Mouse (Mus musculus) heart, embryonic 13.5 days (tissue): ENCODE results near the gene Nav3. TPM values are rescaled to one million over a fixed set of nuclear protein-coding genes. Genes with fewer than 3 reads are reported as not detected.
A peak's percentile ranks its signal among the peaks of the same experiment; 100 is the strongest.

Experiments used
- ATAC-seq: fragments of 200-750 bp; cut with Nextera tagmentation; 2 replicates; pipeline ENCODE4 v1.8.0; 2017; ENCODE audit warnings: moderate TSS enrichment; ENCODE audit not compliant: insufficient number of reproducible peaks, low FRiP score, low TSS enrichment; ENCODE audit errors: extremely low read depth
- H3K27ac ChIP-seq: fragments of 300-500 bp; sonication (generic); replicated peaks from 2 replicates; pipeline ENCODE4 v1.5.1; 2015; ENCODE audit warnings: moderate library complexity, mild to moderate bottlenecking, inconsistent platforms
- H3K27me3 ChIP-seq: fragments of 300-500 bp; sonication (generic); replicated peaks from 2 replicates; pipeline ENCODE4 v1.6.1; 2015; ENCODE audit warnings: mild to moderate bottlenecking, inconsistent platforms
- H3K36me3 ChIP-seq: fragments of 300-500 bp; sonication (generic); 2 replicates; pipeline ENCODE4 v1.6.1; 2015; ENCODE audit warnings: mild to moderate bottlenecking, inconsistent platforms
- H3K4me1 ChIP-seq: fragments of 300-500 bp; sonication (generic); 2 replicates; pipeline ENCODE4 v1.6.1; 2015; ENCODE audit warnings: inconsistent platforms
- H3K4me2 ChIP-seq: fragments of 300-500 bp; sonication (generic); 2 replicates; pipeline ENCODE4 v1.6.1; 2015; ENCODE audit warnings: inconsistent platforms, mild to moderate bottlenecking, moderate library complexity
- H3K4me3 ChIP-seq: fragments of 300-500 bp; sonication (generic); 2 replicates; pipeline ENCODE4 v1.5.1; 2015; ENCODE audit warnings: moderate library complexity, mild to moderate bottlenecking, inconsistent platforms
- H3K9ac ChIP-seq: fragments of 300-500 bp; sonication (generic); 2 replicates; pipeline ENCODE4 v1.6.1; 2015; ENCODE audit warnings: inconsistent platforms, mild to moderate bottlenecking, moderate library complexity
- H3K9me3 ChIP-seq: fragments of 300-500 bp; sonication (generic); 2 replicates; pipeline ENCODE4 v1.6.1; 2016; ENCODE audit warnings: inconsistent platforms
- WGBS: fragments of 180-500 bp; shearing (Covaris S2); methylation state at CpG from one replicate; pipeline ENCODE4 v1.1.7; 2015; ENCODE audit warnings: mixed read lengths; 5-methylcytosine and 5-hydroxymethylcytosine counted together
- polyA plus RNA-seq: library from polyadenylated mRNA; unstranded; fragments of >200 nt; fragmentation: Nextera tagmentation; extraction: Ambion mirVana; gene quantifications from 2 replicates; pipeline ENCODE4 v1.2.1, GENCODE M21; 2015

Gene Nav3
- polyA plus RNA-seq, 1 experiment from 2014 or later, result 1.8 TPM

DNA sequence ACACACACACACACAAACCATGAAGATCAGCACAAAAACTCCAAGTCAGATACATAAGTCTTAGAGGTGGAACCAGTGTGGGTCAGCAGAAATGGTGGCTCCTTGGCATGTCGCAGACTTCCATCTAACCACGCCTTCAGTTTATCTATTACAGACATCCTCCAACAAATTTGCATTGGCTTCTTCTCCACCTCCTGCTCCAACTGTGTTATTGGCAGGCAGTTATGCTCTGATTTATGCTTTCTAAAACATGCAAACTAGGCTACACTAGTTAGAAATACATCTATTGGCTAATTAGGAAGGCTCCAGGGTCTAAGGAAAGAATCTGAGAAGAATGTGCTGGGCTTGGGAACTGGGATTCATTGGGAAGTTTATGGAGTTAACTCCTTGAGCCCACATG is 75.2 kb downstream of the Nav3 start:
- Histone ChIP-seq H3K27ac (no peak overlapping the region), H3K9ac (no peak overlapping the region), H3K27me3 (no peaks in the 10 kb centered on the region), H3K36me3 (no peaks in the 10 kb centered on the region), H3K4me2 (no peak overlapping the region), H3K4me3 (no peak overlapping the region), H3K4me1 (no peaks in the 10 kb centered on the region), H3K9me3 (no peaks in the 10 kb centered on the region)
- no peak for ATAC-seq
- 84% methylated on average over 2 of the region's 2 CpGs for WGBS

DNA sequence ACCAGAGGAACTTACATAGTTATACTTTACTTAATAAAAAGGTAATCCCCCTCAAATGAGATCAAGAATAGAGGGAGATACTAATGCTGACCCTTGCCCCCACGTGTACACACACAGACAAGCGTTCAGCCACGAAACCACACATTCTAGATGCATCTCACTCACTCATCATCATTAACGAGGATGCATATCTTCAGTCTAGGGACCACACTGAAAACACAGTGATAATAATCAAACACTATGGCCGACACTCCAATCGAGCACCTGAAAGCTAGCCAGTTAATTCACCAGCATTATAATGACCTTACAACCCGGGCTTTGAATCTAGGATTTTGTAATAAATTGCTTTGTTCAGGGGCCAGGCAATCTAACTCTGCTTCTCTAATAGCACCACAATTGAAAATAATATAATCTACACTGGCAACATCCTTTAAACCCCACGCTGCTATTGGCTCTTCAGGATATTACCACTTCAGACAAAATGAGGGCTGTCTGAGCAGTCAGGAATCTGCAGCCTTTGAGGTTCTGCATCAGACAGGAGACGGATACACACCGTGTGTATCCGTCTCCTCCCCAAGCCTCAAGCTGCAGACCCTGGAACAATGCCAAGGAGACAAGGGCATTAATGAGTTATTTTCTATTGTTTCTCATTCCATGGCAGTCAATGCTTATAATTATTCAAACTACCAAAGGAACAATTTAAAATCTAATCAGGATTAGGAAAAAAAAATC is 83.1 kb downstream of the Nav3 start:
- Histone ChIP-seq H3K9me3 (no peaks in the 10 kb centered on the region), H3K36me3 (no peaks in the 10 kb centered on the region), H3K27me3 (no peaks in the 10 kb centered on the region), H3K27ac (no peak overlapping the region), H3K4me1 (no peaks in the 10 kb centered on the region), H3K9ac (no peak overlapping the region), H3K4me2 (no peak overlapping the region), H3K4me3 (no peak overlapping the region)
- no peak for ATAC-seq
- WGBS, result 59% methylated on average over 11 of the region's 11 CpGs

GRCm38 (mm10) chr10:110352148-110352547 is 103.9 kb downstream of the Nav3 start:
- Histone ChIP-seq H3K4me3 (no peak overlapping the region), H3K36me3 (no peaks in the 10 kb centered on the region), H3K9me3 (no peaks in the 10 kb centered on the region), H3K4me2 (peak overlapping the region; percentile 27; the same call in 1 of the 2 replicates), H3K4me1 (peaks cover 10% of the 10 kb centered on the region), H3K27me3 (no peaks in the 10 kb centered on the region), H3K9ac (no peak overlapping the region), H3K27ac (no peak overlapping the region)
- 19% methylated on average over 7 of the region's 7 CpGs for WGBS
- ATAC-seq, result no peak

DNA sequence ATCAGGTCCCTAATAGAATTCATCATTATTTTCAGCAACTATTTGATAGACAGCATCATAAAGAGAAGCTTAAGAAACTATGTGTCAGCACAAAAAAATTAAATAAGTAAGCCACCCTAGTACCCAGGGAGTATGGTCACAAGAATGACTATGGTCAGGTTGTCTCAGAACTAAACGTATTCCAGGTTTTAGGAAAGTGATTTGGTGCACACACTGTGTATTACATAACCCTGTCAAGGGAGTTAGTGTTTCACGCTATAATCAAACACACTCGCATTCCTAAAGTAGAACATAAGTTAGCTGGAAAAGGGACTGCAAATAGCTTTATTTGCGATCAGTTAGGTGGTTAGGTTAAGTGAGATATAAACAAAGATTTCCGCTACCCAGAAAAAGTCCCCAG is 126.0 kb downstream of the Nav3 start:
- no peak overlapping the region for H3K9ac ChIP-seq
- H3K4me1 ChIP-seq, result peaks cover 8% of the 10 kb centered on the region
- WGBS, result 65% methylated on average over 5 of the region's 5 CpGs
- H3K4me3 ChIP-seq, result no peak overlapping the region
- no peaks in the 10 kb centered on the region for H3K9me3 ChIP-seq
- H3K36me3 ChIP-seq, result no peaks in the 10 kb centered on the region
- no peak overlapping the region for H3K27ac ChIP-seq
- H3K27me3 ChIP-seq, result no peaks in the 10 kb centered on the region
- ATAC-seq, result no peak
- no peak overlapping the region for H3K4me2 ChIP-seq

DNA sequence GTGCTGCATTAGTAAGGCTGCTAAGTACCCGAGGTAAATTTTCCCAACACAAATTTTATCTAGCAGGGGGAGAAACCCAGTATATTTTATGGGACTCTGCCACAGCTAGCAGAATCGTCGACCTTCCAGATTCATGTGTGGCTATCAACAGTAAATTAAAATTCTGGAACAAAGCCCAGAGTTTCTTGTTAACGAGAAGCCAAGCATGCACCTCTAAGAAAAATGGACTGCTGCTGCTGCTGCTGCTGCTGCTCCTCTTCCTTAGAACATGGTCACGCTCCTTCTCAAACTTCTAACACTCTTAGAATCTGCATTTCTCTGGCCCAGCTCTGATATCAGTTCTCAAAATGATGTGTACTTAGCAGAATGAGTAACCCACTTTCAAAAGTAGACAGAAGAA is 126.4 kb downstream of the Nav3 start:
- WGBS, result 28% methylated on average over 5 of the region's 5 CpGs
- no peaks in the 10 kb centered on the region for H3K36me3 ChIP-seq
- peaks cover 8% of the 10 kb centered on the region for H3K4me1 ChIP-seq

DNA sequence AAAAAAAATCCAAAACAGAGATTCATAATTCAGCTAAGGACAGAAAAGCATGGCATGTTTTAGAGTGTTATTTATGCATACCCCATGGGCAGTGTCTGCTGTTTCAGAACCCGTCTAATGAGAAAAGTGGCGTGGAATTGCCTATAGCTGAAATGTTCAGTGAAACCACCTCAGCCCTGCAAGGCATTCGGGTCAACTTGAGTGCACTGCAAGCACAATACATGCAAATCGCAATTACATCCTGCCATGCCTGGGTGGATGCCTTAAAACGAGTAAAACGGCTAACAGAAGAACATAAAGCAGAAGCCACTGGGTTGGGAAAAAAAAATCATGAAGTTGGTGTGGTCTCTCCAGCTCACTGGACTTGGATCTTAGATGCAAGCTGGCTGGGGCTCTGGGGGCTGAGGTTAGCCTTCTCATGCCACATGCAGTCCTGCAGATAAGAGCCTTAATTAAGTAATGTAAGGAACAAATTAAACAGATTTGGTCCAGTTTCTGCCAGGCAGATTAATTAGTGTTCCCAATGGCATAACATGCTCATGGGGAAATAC is 133.8 kb downstream of the Nav3 start:
- WGBS, result 77% methylated on average over 6 of the region's 6 CpGs
- no peak overlapping the region for H3K9ac ChIP-seq
- no peaks in the 10 kb centered on the region for H3K9me3 ChIP-seq
- H3K4me3 ChIP-seq, result no peak overlapping the region
- H3K27me3 ChIP-seq, result no peaks in the 10 kb centered on the region
- H3K4me1 ChIP-seq, result no peaks in the 10 kb centered on the region
- H3K4me2 ChIP-seq, result no peak overlapping the region
- H3K36me3 ChIP-seq, result no peaks in the 10 kb centered on the region
- H3K27ac ChIP-seq, result no peak overlapping the region
- ATAC-seq, result no peak

More for the DNA sequence above, 126.4 kb downstream of the Nav3 start:
- Histone ChIP-seq H3K4me2 (no peak overlapping the region), H3K9me3 (no peaks in the 10 kb centered on the region), H3K9ac (no peak overlapping the region), H3K27ac (peak overlapping the region; percentile 28; the same call in 1 of the 2 replicates), H3K4me3 (no peak overlapping the region), H3K27me3 (no peaks in the 10 kb centered on the region)
- no peak for ATAC-seq

GRCm38 (mm10) chr10:110317275-110317674 is 138.7 kb downstream of the Nav3 start:
- no peak overlapping the region for H3K27ac ChIP-seq
- H3K4me2 ChIP-seq, result no peak overlapping the region
- H3K4me3 ChIP-seq, result no peak overlapping the region
- WGBS, result 78% methylated on average over 5 of the region's 5 CpGs
- no peaks in the 10 kb centered on the region for H3K27me3 ChIP-seq
- peaks cover 10% of the 10 kb centered on the region for H3K9me3 ChIP-seq
- H3K4me1 ChIP-seq, result no peaks in the 10 kb centered on the region
- ATAC-seq, result no peak
- H3K36me3 ChIP-seq, result no peaks in the 10 kb centered on the region
- H3K9ac ChIP-seq, result no peak overlapping the region

DNA sequence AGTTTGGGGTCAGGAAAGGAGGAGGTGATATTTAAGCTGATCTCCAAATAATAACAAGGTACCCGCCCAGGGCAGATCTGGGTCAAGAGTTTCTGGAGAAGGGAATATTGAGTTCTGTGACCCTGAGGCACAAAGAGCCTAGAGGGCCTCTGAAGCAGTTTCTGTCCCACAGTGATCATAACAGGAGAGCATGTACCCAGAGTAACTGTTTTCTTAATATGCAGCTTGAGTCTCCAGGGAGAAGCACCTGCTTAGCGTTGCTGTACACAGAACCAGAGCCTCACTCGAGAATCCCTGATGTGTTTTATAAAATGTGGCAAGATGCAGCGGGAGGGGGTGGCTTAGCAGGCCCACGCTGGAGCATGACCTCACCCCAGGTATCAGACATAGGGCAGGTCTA is 141.5 kb downstream of the Nav3 start:
- Histone ChIP-seq H3K4me2 (no peak overlapping the region), H3K27me3 (no peaks in the 10 kb centered on the region), H3K36me3 (no peaks in the 10 kb centered on the region), H3K9ac (no peak overlapping the region), H3K4me1 (no peaks in the 10 kb centered on the region), H3K4me3 (no peak overlapping the region), H3K9me3 (peaks cover 11% of the 10 kb centered on the region), H3K27ac (no peak overlapping the region)
- no peak for ATAC-seq
- WGBS, result 71% methylated on average over 5 of the region's 5 CpGs

DNA sequence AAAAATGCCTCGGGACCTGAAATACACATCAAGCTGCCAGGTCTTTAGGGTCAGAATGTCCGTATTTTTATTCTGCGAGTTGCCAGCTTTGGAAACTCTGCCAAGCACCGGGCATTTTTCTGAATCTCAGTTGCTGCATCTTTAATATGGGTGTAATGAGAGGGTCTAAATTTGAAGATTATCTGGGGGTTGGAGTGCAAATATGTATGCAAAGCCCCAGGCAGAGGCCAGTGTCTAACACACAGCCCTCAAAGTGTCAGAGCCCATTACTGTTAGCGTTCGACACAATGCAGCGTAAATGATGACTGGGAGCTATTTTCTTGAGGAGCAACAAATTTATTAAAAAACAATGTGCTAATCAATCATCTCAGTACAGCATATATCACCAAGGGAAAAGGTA is 142.0 kb downstream of the Nav3 start:
- no peaks in the 10 kb centered on the region for H3K27me3 ChIP-seq
- H3K27ac ChIP-seq, result no peak overlapping the region
- no peaks in the 10 kb centered on the region for H3K36me3 ChIP-seq
- no peak overlapping the region for H3K4me2 ChIP-seq
- no peak for ATAC-seq
- H3K9me3 ChIP-seq, result peaks cover 11% of the 10 kb centered on the region
- no peak overlapping the region for H3K9ac ChIP-seq
- 82% methylated on average over 7 of the region's 7 CpGs for WGBS
- no peaks in the 10 kb centered on the region for H3K4me1 ChIP-seq
- H3K4me3 ChIP-seq, result no peak overlapping the region

- Histone ChIP-seq H3K4me2 (no peak overlapping the region), H3K36me3 (no peaks in the 10 kb centered on the region), H3K27ac (no peak overlapping the region), H3K4me1 (no peaks in the 10 kb centered on the region), H3K27me3 (no peaks in the 10 kb centered on the region), H3K4me3 (no peak overlapping the region), H3K9ac (no peak overlapping the region), H3K9me3 (peaks cover 11% of the 10 kb centered on the region)
- WGBS, result 73% methylated on average over 4 of the region's 4 CpGs
- ATAC-seq, result no peak
Measured at GRCm38 (mm10) chr10:110309511-110309910, 146.5 kb downstream of the Nav3 start.

DNA sequence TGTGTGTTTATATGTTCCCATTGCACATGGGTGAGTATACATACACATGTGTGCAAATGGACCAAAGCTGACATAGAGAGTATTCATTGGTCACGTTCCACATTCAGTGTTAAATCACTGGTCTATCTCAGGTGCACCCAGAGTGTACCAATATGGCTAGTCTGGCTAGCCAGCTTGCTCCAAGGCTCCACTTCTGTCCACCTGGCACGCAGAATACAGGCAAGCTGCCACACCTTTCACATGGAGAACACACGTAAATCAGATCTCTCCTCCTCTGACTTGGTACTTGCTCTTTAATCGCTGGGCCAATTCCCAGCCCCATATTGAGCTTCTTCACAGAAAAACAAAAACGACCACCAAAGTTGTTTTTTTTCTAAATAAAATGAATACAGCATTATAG is 150.4 kb downstream of the Nav3 start:
- Histone ChIP-seq H3K9me3 (no peaks in the 10 kb centered on the region), H3K27me3 (no peaks in the 10 kb centered on the region), H3K27ac (no peak overlapping the region), H3K36me3 (no peaks in the 10 kb centered on the region), H3K9ac (no peak overlapping the region), H3K4me1 (no peaks in the 10 kb centered on the region), H3K4me3 (no peak overlapping the region), H3K4me2 (no peak overlapping the region)
- 78% methylated on average over 5 of the region's 5 CpGs for WGBS
- ATAC-seq, result no peak

GRCm38 (mm10) chr10:110290016-110290623 is 165.9 kb downstream of the Nav3 start:
- Histone ChIP-seq H3K4me1 (no peaks in the 10 kb centered on the region), H3K36me3 (no peaks in the 10 kb centered on the region), H3K27ac (no peak overlapping the region), H3K9ac (no peak overlapping the region), H3K9me3 (no peaks in the 10 kb centered on the region), H3K4me2 (no peak overlapping the region), H3K4me3 (no peak overlapping the region), H3K27me3 (no peaks in the 10 kb centered on the region)
- no peak for ATAC-seq
- WGBS, result 86% methylated on average over 10 of the region's 10 CpGs
